Mouse (Mus musculus) heart, embryonic 11.5 days (tissue): Measurements from ENCODE around the gene Abca7. TPM values are rescaled to one million over a fixed set of nuclear protein-coding genes. Genes with fewer than 3 reads are reported as not detected.
A peak's percentile ranks its signal among the peaks of the same experiment; 100 is the strongest.

Experiments
- ATAC-seq: fragments of 200-750 bp; cut with Nextera tagmentation; replicated peaks from 2 replicates; pipeline ENCODE4 v1.8.0; 2017; ENCODE audit warnings: moderate library complexity; ENCODE audit not compliant: insufficient number of reproducible peaks, low FRiP score, low TSS enrichment
- H3K27ac ChIP-seq: fragments of 300-500 bp; sonication (generic); 2 replicates; pipeline ENCODE4 v1.5.1; 2014; ENCODE audit warnings: mild to moderate bottlenecking, low read depth, low read length
- H3K27me3 ChIP-seq: fragments of 300-500 bp; sonication (generic); 2 replicates; pipeline ENCODE4 v1.6.1; 2014; ENCODE audit warnings: mild to moderate bottlenecking, low read length, mixed read lengths; ENCODE audit not compliant: control insufficient read depth, insufficient read depth
- H3K36me3 ChIP-seq: fragments of 300-500 bp; sonication (generic); 2 replicates; pipeline ENCODE4 v1.6.1; 2014; ENCODE audit warnings: mild to moderate bottlenecking, low read length, moderate library complexity, mixed read lengths; ENCODE audit not compliant: control insufficient read depth, insufficient read depth
- H3K4me1 ChIP-seq: fragments of 300-500 bp; sonication (generic); 2 replicates; pipeline ENCODE4 v1.6.1; 2014; ENCODE audit warnings: low read length; ENCODE audit not compliant: control insufficient read depth, insufficient read depth
- H3K4me2 ChIP-seq: fragments of 300-500 bp; sonication (generic); 2 replicates; pipeline ENCODE4 v1.6.1; 2014; ENCODE audit warnings: mild to moderate bottlenecking, moderate library complexity
- H3K4me3 ChIP-seq: fragments of 300-500 bp; sonication (generic); 2 replicates; pipeline ENCODE4 v1.5.1; 2014; ENCODE audit warnings: low read depth, low read length
- H3K9ac ChIP-seq: fragments of 300-500 bp; sonication (generic); 2 replicates; pipeline ENCODE4 v1.6.1; 2014; ENCODE audit warnings: mild to moderate bottlenecking, low read depth, low read length, moderate library complexity
- H3K9me3 ChIP-seq: fragments of 300-500 bp; sonication (generic); replicated peaks from 2 replicates; pipeline ENCODE4 v1.6.1; 2016; ENCODE audit warnings: low read length; ENCODE audit not compliant: control insufficient read depth
- WGBS: fragments of 180-500 bp; shearing (Covaris S2); extraction: QIAGEN DNeasy Blood & Tissue Kit; methylation state at CpG from one replicate; pipeline ENCODE4 v1.1.7; 2014; ENCODE audit not compliant: insufficient replicate concordance; 5-methylcytosine and 5-hydroxymethylcytosine counted together
- polyA plus RNA-seq: library from polyadenylated mRNA; unstranded; fragments of >200 nt; fragmentation: Nextera tagmentation; extraction: Ambion mirVana; gene quantifications from 2 replicates; pipeline ENCODE4 v1.2.1, GENCODE M21; 2014

Abca7 gene
- polyA plus RNA-seq, 1 experiment from 2014 or later: 2.1 TPM

DNA sequence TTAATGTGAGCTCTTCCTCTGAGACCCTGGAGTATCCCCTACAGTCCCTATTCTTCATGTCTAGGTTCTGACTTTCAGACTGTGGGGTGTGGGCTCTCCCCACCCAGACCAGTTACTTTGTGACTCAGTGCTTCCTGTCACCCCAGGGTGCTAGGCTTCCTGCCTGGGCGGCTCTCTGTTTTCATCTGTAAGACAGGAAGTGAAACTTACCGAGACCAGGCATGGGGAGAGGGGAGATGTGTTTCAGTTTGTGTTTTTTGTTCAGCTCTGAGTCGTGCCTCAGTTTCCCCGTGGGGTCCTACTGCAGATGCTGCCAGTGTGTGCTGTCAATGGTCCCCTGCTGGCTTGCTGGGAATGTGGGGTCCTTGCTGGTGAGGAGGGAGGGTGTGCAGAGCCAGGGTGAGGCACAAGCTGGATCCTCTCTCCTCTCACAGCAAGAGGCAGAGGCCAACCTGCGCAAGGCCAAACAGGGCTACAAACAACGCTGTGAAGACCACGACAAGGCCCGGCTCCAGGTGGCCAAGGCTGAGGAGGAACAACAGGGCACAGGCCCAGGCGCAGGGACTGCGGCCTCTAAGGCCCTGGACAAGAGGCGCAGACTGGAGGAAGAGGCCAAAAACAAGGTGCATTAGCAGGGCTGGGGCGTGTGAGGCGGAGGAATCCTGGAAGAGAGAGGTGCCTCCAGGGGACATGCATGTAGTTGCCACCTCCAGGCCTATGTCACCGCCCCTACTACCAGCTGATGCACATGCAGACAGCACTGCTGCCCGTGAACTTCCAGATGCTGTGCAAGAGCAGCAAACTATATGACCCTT is 28.1 kb downstream of the Abca7 start:
- Histone ChIP-seq H3K9ac (no peak overlapping the region), H3K27me3 (no peaks in the 10 kb centered on the region), H3K9me3 (no peaks in the 10 kb centered on the region), H3K4me3 (no peak overlapping the region), H3K4me2 (no peak overlapping the region), H3K27ac (no peak overlapping the region), H3K4me1 (peaks cover 11% of the 10 kb centered on the region), H3K36me3 (no peaks in the 10 kb centered on the region)
- ATAC-seq: no peak
- WGBS: 75% methylated on average over 15 of the region's 15 CpGs

DNA sequence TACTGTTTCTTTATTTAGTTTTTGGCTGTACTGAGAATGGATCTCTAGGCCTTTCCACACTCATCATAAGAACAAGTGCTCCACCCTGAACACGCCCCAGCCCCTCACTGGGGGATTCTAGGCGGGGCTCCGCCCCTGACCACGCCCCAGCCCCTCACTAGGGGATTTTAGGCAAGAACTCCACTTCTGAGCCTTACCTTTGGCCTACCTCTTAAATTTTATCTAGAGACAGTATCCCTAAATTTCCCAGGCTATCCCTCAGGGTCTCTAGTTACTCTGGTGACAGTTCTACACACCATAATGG is 28.7 kb downstream of the Abca7 start:
- no peaks in the 10 kb centered on the region for H3K9me3 ChIP-seq
- 61% methylated on average over 4 of the region's 4 CpGs for WGBS
- H3K27ac ChIP-seq: no peak overlapping the region
- H3K36me3 ChIP-seq: no peaks in the 10 kb centered on the region
- H3K9ac ChIP-seq: no peak overlapping the region
- H3K4me2 ChIP-seq: no peak overlapping the region
- H3K27me3 ChIP-seq: no peaks in the 10 kb centered on the region
- no peak overlapping the region for H3K4me3 ChIP-seq
- H3K4me1 ChIP-seq: peaks cover 6% of the 10 kb centered on the region
- ATAC-seq: no peak

DNA sequence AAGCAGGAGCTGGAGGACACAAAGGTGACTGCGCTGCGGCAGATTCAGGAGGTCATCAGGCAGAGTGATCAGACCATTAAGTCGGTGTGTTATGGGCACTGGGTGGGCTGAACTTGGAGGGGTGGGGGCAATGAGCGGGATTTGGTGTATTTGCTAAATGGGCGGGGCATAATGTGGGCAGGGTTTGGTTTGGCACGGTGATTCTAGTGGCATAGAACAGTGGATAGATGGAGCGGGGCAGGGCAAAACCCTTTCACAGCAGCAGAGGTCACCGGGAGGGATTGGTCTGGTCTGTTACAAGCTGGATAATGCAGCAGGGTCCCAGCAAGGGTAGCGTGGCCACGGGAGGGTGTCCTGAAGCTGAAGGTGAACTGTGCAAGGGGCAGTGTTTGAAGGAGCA is 29.2 kb downstream of the Abca7 start:
- H3K4me3 ChIP-seq: no peak overlapping the region
- 82% methylated on average over 10 of the region's 10 CpGs for WGBS
- H3K9ac ChIP-seq: no peak overlapping the region
- no peak overlapping the region for H3K27ac ChIP-seq
- 0 out of 2 replicates have a peak, but pooled peaks cover 2% of the 10 kb centered on the region for H3K4me1 ChIP-seq
- no peak for ATAC-seq
- H3K4me2 ChIP-seq: no peak overlapping the region
- H3K36me3 ChIP-seq: no peaks in the 10 kb centered on the region
- H3K27me3 ChIP-seq: no peaks in the 10 kb centered on the region
- H3K9me3 ChIP-seq: no peaks in the 10 kb centered on the region

DNA sequence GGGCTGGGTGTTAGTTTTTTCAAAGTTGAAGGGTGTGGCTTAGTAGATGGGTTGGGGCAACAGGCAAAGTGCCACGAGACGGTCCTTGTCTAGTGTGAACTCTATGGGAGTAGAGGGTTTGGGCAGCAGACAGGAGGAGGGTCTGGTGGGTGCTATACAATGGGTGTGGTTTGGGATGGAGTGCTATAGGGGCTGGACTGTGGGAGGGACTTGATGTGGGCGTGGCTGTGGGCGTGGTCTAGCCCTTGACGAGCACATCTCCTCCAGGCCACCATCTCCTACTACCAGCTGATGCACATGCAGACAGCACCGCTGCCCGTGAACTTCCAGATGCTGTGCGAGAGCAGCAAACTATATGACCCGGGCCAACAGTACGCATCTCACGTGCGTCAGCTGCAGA is 29.6 kb downstream of the Abca7 start:
- 56% methylated on average over 12 of the region's 12 CpGs for WGBS
- Histone ChIP-seq H3K9ac (no peak overlapping the region), H3K4me2 (no peak overlapping the region), H3K4me1 (no peaks in the 10 kb centered on the region), H3K9me3 (no peaks in the 10 kb centered on the region), H3K27ac (no peak overlapping the region), H3K4me3 (no peak overlapping the region), H3K36me3 (no peaks in the 10 kb centered on the region), H3K27me3 (no peaks in the 10 kb centered on the region)
- ATAC-seq: 0 out of 2 replicates have a peak, but pooled peaks have one; percentile 13

DNA sequence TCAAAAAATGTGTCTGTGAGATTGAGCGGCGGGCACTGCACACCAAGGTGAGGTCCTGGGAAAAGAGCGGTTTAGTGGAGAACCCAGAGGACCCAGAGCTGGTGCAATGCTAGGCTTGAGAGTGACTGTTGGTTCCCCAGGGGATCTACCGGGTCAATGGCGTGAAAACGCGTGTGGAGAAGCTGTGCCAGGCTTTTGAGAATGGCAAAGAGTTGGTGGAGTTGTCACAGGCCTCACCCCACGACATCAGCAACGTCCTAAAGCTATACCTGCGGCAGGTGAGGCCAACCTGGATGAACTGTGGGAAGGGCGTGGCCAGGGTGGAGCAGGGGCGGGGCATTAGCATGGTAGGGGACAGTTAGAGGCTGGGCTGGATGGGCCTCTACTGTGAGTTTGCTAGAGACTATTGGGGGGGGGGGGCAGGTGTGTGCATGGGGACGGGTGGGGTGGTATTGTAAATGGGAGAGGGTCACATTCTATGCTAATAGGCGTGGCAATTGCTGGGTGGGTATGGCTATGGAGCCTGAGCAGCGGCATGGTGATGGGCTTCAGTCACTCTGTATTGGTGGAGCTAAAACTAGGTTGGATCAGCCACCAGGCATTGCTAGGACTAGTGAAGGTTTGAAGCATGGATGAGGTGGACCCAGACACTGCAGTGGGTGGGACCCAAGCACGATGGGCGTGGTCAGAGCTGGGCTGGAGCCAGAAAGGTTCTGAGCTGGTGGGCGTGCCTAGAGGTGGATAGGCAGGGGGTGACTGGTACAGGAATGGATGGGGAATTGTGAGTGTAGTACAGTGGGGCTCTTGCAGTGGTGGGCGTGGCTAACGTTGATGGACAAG is 31.6 kb downstream of the Abca7 start:
- Histone ChIP-seq H3K9me3 (no peaks in the 10 kb centered on the region), H3K9ac (no peak overlapping the region), H3K27me3 (no peaks in the 10 kb centered on the region), H3K4me2 (no peak overlapping the region), H3K36me3 (no peaks in the 10 kb centered on the region), H3K4me3 (no peak overlapping the region), H3K4me1 (peaks cover 9% of the 10 kb centered on the region), H3K27ac (no peak overlapping the region)
- ATAC-seq: no peak; the same call in 1 of the 2 replicates
- 72% methylated on average over 20 of the region's 20 CpGs for WGBS

DNA sequence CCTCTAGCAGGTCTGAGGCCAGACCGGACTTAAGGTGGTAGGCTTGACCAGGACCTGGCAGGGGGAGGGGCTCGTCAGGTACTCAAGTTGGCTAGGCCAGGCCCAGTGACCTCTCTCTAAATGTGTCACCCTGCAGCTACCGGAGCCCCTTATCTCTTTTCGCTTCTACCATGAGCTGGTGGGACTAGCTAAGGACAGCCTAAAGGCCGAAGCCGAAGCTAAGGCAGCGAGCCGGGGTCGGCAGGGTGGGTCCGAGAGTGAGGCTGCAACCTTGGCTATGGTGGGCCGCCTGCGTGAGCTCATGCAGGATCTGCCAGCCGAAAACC is 32.2 kb downstream of the Abca7 start:
- Histone ChIP-seq H3K27ac (no peak overlapping the region), H3K9ac (no peak overlapping the region), H3K27me3 (no peaks in the 10 kb centered on the region), H3K4me2 (no peak overlapping the region), H3K36me3 (no peaks in the 10 kb centered on the region), H3K4me3 (no peak overlapping the region), H3K4me1 (peaks cover 14% of the 10 kb centered on the region), H3K9me3 (no peaks in the 10 kb centered on the region)
- ATAC-seq: no peak
- 90% methylated on average over 13 of the region's 13 CpGs for WGBS

DNA sequence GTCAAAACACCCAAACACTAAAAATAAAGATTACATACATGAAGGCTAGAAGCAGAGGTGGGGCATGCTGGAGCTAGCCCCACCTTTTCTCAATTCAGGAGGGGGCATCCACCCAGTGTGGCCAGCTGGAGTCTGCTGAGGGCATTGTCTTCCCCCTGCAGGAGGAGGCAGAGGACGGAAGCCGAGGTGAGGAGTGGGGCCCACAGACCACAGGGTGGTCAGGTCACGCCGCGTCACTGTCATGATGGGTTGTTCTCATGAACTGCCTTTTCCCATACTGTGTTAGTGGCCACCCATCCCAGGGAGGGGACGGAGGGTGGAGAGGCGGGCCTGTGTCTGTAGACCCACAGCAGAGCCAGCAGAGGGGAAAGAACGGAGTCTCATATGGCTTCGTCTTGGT is 33.9 kb downstream of the Abca7 start:
- no peak overlapping the region for H3K9ac ChIP-seq
- no peak overlapping the region for H3K27ac ChIP-seq
- no peaks in the 10 kb centered on the region for H3K27me3 ChIP-seq
- no peaks in the 10 kb centered on the region; the same call in 1 of the 2 replicates for H3K36me3 ChIP-seq
- H3K4me3 ChIP-seq: no peak overlapping the region
- 79% methylated on average over 9 of the region's 9 CpGs for WGBS
- H3K4me1 ChIP-seq: peaks cover 26% of the 10 kb centered on the region
- H3K4me2 ChIP-seq: no peak overlapping the region
- no peak for ATAC-seq
- H3K9me3 ChIP-seq: no peaks in the 10 kb centered on the region

DNA sequence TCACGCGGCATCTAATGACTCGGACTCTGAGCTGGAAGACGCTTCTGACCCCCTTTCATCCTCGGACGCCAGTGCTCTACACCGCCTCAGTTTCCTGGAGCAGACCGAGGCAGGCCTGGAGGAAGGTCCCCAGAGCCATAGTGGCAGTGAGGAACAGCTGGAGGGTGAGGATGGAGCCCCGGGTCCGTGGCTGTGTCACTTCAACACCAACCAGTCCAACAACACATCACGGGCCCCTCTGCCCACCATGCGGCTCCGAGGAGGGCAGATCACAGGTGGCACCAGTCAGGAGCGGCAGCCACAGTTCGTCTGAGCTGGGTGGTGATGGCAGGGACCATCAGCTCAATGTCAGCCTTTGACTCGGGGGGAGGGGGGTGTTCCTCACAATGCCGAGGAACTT is 34.4 kb downstream of the Abca7 start:
- 81% methylated on average over 17 of the region's 17 CpGs for WGBS
- H3K4me1 ChIP-seq: peaks cover 30% of the 10 kb centered on the region
- no peak overlapping the region for H3K27ac ChIP-seq

More for the DNA sequence above, 34.4 kb downstream of the Abca7 start:
- H3K27me3 ChIP-seq: no peaks in the 10 kb centered on the region
- no peaks in the 10 kb centered on the region for H3K9me3 ChIP-seq
- no peak overlapping the region for H3K9ac ChIP-seq
- peaks cover 5% of the 10 kb centered on the region for H3K36me3 ChIP-seq
- H3K4me2 ChIP-seq: no peak overlapping the region
- H3K4me3 ChIP-seq: no peak overlapping the region
- ATAC-seq: no peak
